Mouse (Mus musculus) thymus, adult 2 months (tissue): ENCODE results near the gene Tspan32. TPM values are rescaled to one million over a fixed set of nuclear protein-coding genes. Genes with fewer than 3 reads are reported as not detected.

Experiments used
- DNase-seq: peaks from one replicate; pipeline ENCODE4 v3.0.0; 2021
- H3K27ac ChIP-seq: fragments of 200-500 bp; 2 replicates; pipeline ENCODE4 v1.5.1; 2012; ENCODE audit warnings: low read length, control low read depth; ENCODE audit not compliant: control insufficient read depth, insufficient read depth
- H3K27me3 ChIP-seq: fragments of 200-500 bp; 2 replicates; pipeline ENCODE4 v1.6.1; 2012; ENCODE audit warnings: mild to moderate bottlenecking, low read length, moderate library complexity, mixed read lengths; ENCODE audit not compliant: control insufficient read depth, insufficient read depth
- H3K36me3 ChIP-seq: fragments of 200-500 bp; 2 replicates; pipeline ENCODE4 v1.6.1; 2012; ENCODE audit warnings: mild to moderate bottlenecking, low read length, moderate library complexity; ENCODE audit not compliant: control insufficient read depth, insufficient read depth
- H3K4me1 ChIP-seq: fragments of 200-500 bp; replicated peaks from 2 replicates; pipeline ENCODE4 v1.6.1; 2012; ENCODE audit warnings: low read length; ENCODE audit not compliant: control insufficient read depth, insufficient read depth
- H3K4me3 ChIP-seq: fragments of 200-500 bp; 2 replicates; pipeline ENCODE4 v1.5.1; 2012; ENCODE audit warnings: mild to moderate bottlenecking, low read length, control low read depth, moderate library complexity; ENCODE audit not compliant: control insufficient read depth, insufficient read depth
- CTCF ChIP-seq: fragments of 200-500 bp; IDR thresholded peaks from 2 replicates; pipeline ENCODE4 v1.5.1; 2012; ENCODE audit warnings: mild to moderate bottlenecking, control low read depth, low read length, moderate library complexity, borderline replicate concordance; ENCODE audit not compliant: control insufficient read depth, poor library complexity, insufficient read depth; ENCODE audit errors: extremely low read depth
- POLR2A ChIP-seq: fragments of 200-500 bp; IDR thresholded peaks from 2 replicates; pipeline ENCODE4 v1.6.1; 2012; ENCODE audit warnings: mild to moderate bottlenecking, low read length, control low read depth, moderate library complexity; ENCODE audit not compliant: control insufficient read depth, poor library complexity, insufficient read depth; ENCODE audit errors: extremely low read depth
- WGBS: fragments of 180-500 bp; shearing (Covaris S2); methylation state at CpG from one replicate; pipeline ENCODE4 v1.1.7; 2018; 5-methylcytosine and 5-hydroxymethylcytosine counted together
- polyA plus RNA-seq: library from polyadenylated mRNA; depleted of rRNA; stranded (reverse); fragments of >200 nt; gene quantifications from 2 replicates; pipeline ENCODE4 v1.2.3, GENCODE M21; 2012

Tspan32 gene
- polyA plus RNA-seq, 1 experiment = 92.3 TPM

GRCm38 (mm10) chr7:143006756-143007598, 2.1 kb downstream of the Tspan32 start:
- peak overlapping the region; percentile 90 for H3K27ac ChIP-seq
- H3K4me1 ChIP-seq = peaks cover 63% of the 10 kb centered on the region
- 71% methylated on average over 8 of the region's 8 CpGs for WGBS

GRCm38 (mm10) chr7:143007599-143008369, 2.9 kb downstream of the Tspan32 start:
- TF ChIP-seq POLR2A = no peak
- peak; percentile 93 for TF ChIP-seq CTCF
- peak overlapping the region; percentile 48 for H3K4me3 ChIP-seq
- H3K27me3 ChIP-seq = no peaks in the 10 kb centered on the region
- WGBS = 24% methylated on average over 17 of the region's 17 CpGs
- H3K27ac ChIP-seq = peak overlapping the region; percentile 99
- peak; percentile 95 for DNase-seq
- peaks cover 63% of the 10 kb centered on the region for H3K4me1 ChIP-seq
- H3K36me3 ChIP-seq = no peaks in the 10 kb centered on the region

More at GRCm38 (mm10) chr7:143006756-143007598, 2.1 kb downstream of the Tspan32 start:
- no peak for TF ChIP-seq POLR2A
- TF ChIP-seq CTCF = no peak
- H3K36me3 ChIP-seq = no peaks in the 10 kb centered on the region
- no peak for DNase-seq
- H3K27me3 ChIP-seq = no peaks in the 10 kb centered on the region
- peak overlapping the region; percentile 48 for H3K4me3 ChIP-seq

GRCm38 (mm10) chr7:143008370-143008926, 3.6 kb downstream of the Tspan32 start:
- peak; percentile 80 for DNase-seq
- no peaks in the 10 kb centered on the region for H3K36me3 ChIP-seq
- peaks cover 63% of the 10 kb centered on the region for H3K4me1 ChIP-seq
- 15% methylated on average over 8 of the region's 8 CpGs for WGBS
- H3K4me3 ChIP-seq = peak overlapping the region; percentile 48
- H3K27me3 ChIP-seq = no peaks in the 10 kb centered on the region
- TF ChIP-seq CTCF (no peak), POLR2A (no peak)
- H3K27ac ChIP-seq = peak overlapping the region; percentile 99

GRCm38 (mm10) chr7:143008996-143009665, 4.3 kb downstream of the Tspan32 start:
- 42% methylated on average over 3 of the region's 4 CpGs for WGBS
- peak overlapping the region; percentile 99 for H3K27ac ChIP-seq
- no peaks in the 10 kb centered on the region for H3K27me3 ChIP-seq
- no peaks in the 10 kb centered on the region for H3K36me3 ChIP-seq
- TF ChIP-seq POLR2A = no peak
- no peak for TF ChIP-seq CTCF
- H3K4me3 ChIP-seq = peak overlapping the region; percentile 19
- peaks cover 60% of the 10 kb centered on the region for H3K4me1 ChIP-seq
- peak; percentile 27 for DNase-seq

GRCm38 (mm10) chr7:143009996-143010395, 5.2 kb downstream of the Tspan32 start:
- TF ChIP-seq POLR2A (no peak), CTCF (no peak)
- Histone ChIP-seq H3K4me3 (no peak overlapping the region), H3K36me3 (no peaks in the 10 kb centered on the region), H3K27ac (peak overlapping the region; percentile 99), H3K27me3 (no peaks in the 10 kb centered on the region), H3K4me1 (peaks cover 51% of the 10 kb centered on the region)
- WGBS = 4% methylated on average over 4 of the region's 4 CpGs
- peak; percentile 23 for DNase-seq

- H3K4me3 ChIP-seq = no peak overlapping the region
- no peak for DNase-seq
- H3K27me3 ChIP-seq = no peaks in the 10 kb centered on the region
- TF ChIP-seq POLR2A (no peak), CTCF (no peak)
- WGBS = 96% methylated on average over 1 of the region's 1 CpGs
- peaks cover 39% of the 10 kb centered on the region for H3K4me1 ChIP-seq
- no peaks in the 10 kb centered on the region for H3K36me3 ChIP-seq
- no peak overlapping the region for H3K27ac ChIP-seq
These were observed 6.4 kb downstream of the Tspan32 start for GRCm38 (mm10) chr7:143011226-143011625.
